In the genomic region with DNA sequence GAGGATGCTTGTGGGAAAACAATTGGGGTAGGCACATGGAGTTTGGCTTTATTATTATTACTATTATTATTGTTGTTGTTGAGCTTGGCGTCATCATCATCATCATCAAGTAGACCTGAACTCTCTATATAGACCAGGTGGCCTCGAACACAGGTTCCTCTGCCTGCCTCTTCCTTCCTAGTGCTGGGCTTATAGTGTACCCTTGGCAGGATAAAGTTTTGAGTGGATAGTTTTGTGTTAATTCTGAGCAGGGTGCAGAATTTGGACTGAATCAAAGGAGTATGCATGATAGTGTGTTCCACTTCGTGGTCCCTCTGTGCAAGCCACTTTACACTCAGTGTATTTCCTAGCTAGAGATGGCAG, we compare ENCODE assay signal across 8 mouse cellular contexts. TPM values are rescaled to one million over a fixed set of nuclear protein-coding genes. Genes with fewer than 3 reads are reported as not detected.
A peak's percentile ranks its signal among the peaks of the same experiment; 100 is the strongest.
DNase-seq lines count a peak whose midpoint lies in the region; ATAC-seq and TF ChIP-seq lines count a peak whose summit lies in the region.

No protein-coding gene starts in this region.

- peak overlapping the region; percentile 51 for H3K4me3 ChIP-seq in kidney, embryonic 14.5 days (ENCODE audit: low read length)
- H3K4me3 ChIP-seq in cortical plate, adult 2 months (ENCODE audit: insufficient read depth, low read length), result peak overlapping the region; percentile 37
- H3K4me3 ChIP-seq in hindbrain, embryonic 16.5 days (ENCODE audit: low read length), result peak overlapping the region; percentile 46
- H3K4me3 ChIP-seq in midbrain, embryonic 16.5 days (ENCODE audit: low read depth, low read length), result peak overlapping the region; percentile 61

- H3K27me3 ChIP-seq in kidney, embryonic 14.5 days (ENCODE audit: control insufficient read depth, insufficient read depth, low read length), result no peaks in the 10 kb centered on the region
- H3K27me3 ChIP-seq in hindbrain, embryonic 16.5 days (replicated peaks; ENCODE audit: control insufficient read depth, insufficient read depth, low read length), result no peaks in the 10 kb centered on the region
- no peaks in the 10 kb centered on the region for H3K27me3 ChIP-seq in midbrain, embryonic 16.5 days (ENCODE audit: control insufficient read depth, insufficient read depth, low read depth, low read length)

- peaks cover 8% of the 10 kb centered on the region; the same call in 1 of the 2 replicates for H3K4me1 ChIP-seq in kidney, embryonic 14.5 days (ENCODE audit: control insufficient read depth, insufficient read depth, low read length)
- no peaks in the 10 kb centered on the region for H3K4me1 ChIP-seq in cortical plate, adult 2 months (ENCODE audit: control insufficient read depth, insufficient read depth, low read length)
- peaks cover 5% of the 10 kb centered on the region for H3K4me1 ChIP-seq in hindbrain, embryonic 16.5 days (ENCODE audit: control insufficient read depth, insufficient read depth, low read depth, low read length)
- peaks cover 6% of the 10 kb centered on the region for H3K4me1 ChIP-seq in midbrain, embryonic 16.5 days (ENCODE audit: control insufficient read depth, insufficient read depth, low read length)

- peak overlapping the region; percentile 92 for H3K4me2 ChIP-seq in kidney, embryonic 14.5 days (replicated peaks; ENCODE audit: low read depth, low read length)
- peak overlapping the region; percentile 66 for H3K4me2 ChIP-seq in hindbrain, embryonic 16.5 days (ENCODE audit: low read length)
- H3K4me2 ChIP-seq in midbrain, embryonic 16.5 days (ENCODE audit: low read length), result peak overlapping the region; percentile 87

- no peak for TF ChIP-seq CTCF in cortical plate, adult 2 months (IDR thresholded peaks at IDR 0.05; ENCODE audit: extremely low read depth, insufficient read depth, low read length)

- no peak for ATAC-seq in kidney, embryonic 14.5 days (ENCODE audit: low FRiP score, low TSS enrichment)
- ATAC-seq in hindbrain, embryonic 16.5 days, result peak; percentile 43; the same call in 1 of the 2 replicates
- ATAC-seq in midbrain, embryonic 16.5 days, result peak; percentile 21; the same call in 1 of the 2 replicates

- DNase-seq in kidney, postnatal 14 days, result no peak
- DNase-seq in layer of hippocampus, adult 11-12 months (ENCODE audit: low spot score), result no peak
- no peak for DNase-seq in left cerebral cortex, postnatal 36 days (ENCODE audit: low spot score in 2 of 2)
- DNase-seq in gastrocnemius, postnatal 14 days, result no peak

- 6% methylated on average over 3 of the region's 3 CpGs for WGBS in kidney, embryonic 14.5 days
- 5% methylated on average over 3 of the region's 3 CpGs for WGBS in hindbrain, embryonic 16.5 days
- WGBS in midbrain, embryonic 16.5 days, result 12% methylated on average over 3 of the region's 3 CpGs

- H3K27ac ChIP-seq in kidney, embryonic 14.5 days (ENCODE audit: low read depth, low read length), result no peak overlapping the region
- H3K27ac ChIP-seq in cortical plate, adult 2 months (ENCODE audit: insufficient read depth, low read length), result no peak overlapping the region
- no peak overlapping the region for H3K27ac ChIP-seq in hindbrain, embryonic 16.5 days (ENCODE audit: low read depth, low read length)
- H3K27ac ChIP-seq in midbrain, embryonic 16.5 days (ENCODE audit: low read length), result peak overlapping the region; percentile 71; the same call in 1 of the 2 replicates

- no peak overlapping the region for H3K9ac ChIP-seq in kidney, embryonic 14.5 days (ENCODE audit: low read depth, low read length)
- no peak overlapping the region; the same call in 1 of the 2 replicates for H3K9ac ChIP-seq in hindbrain, embryonic 16.5 days (ENCODE audit: low read depth, low read length)
- H3K9ac ChIP-seq in midbrain, embryonic 16.5 days (ENCODE audit: low read depth, low read length), result peak overlapping the region; percentile 88

- no peak for TF ChIP-seq POLR2A in cortical plate, adult 2 months (IDR thresholded peaks at IDR 0.05; ENCODE audit: extremely low read depth, insufficient read depth, low read length)

- no peaks in the 10 kb centered on the region for H3K9me3 ChIP-seq in kidney, embryonic 14.5 days (ENCODE audit: control insufficient read depth, low read length)
- H3K9me3 ChIP-seq in hindbrain, embryonic 16.5 days (ENCODE audit: control insufficient read depth, low read length), result no peaks in the 10 kb centered on the region
- H3K9me3 ChIP-seq in midbrain, embryonic 16.5 days (replicated peaks; ENCODE audit: control insufficient read depth, low read length, poor library complexity, severe bottlenecking), result no peaks in the 10 kb centered on the region

- H3K36me3 ChIP-seq in kidney, embryonic 14.5 days (ENCODE audit: control insufficient read depth, insufficient read depth, low read length), result peaks cover 53% of the 10 kb centered on the region
- H3K36me3 ChIP-seq in hindbrain, embryonic 16.5 days (ENCODE audit: control insufficient read depth, insufficient read depth, low read length), result peaks cover 27% of the 10 kb centered on the region
- H3K36me3 ChIP-seq in midbrain, embryonic 16.5 days (ENCODE audit: control insufficient read depth, insufficient read depth, low read length), result peaks cover 23% of the 10 kb centered on the region

- intact Hi-C loops in left cerebral cortex, postnatal 36 days (cut with DNase I), result loop anchor here (5.0 kb wide), 1 partner anchor 388 kb away; no protein-coding TSS in a partner anchor
- intact Hi-C loops in gastrocnemius, postnatal 14 days (cut with DNase I; ENCODE audit: low total_unique reads), result loop anchor here (5.0 kb wide), 1 partner anchor 388 kb away; no protein-coding TSS in a partner anchor

RNA-seq across cellular contexts. Expression of a gene that starts 18.3 kb away (rescaled TPM):
- polyA plus RNA-seq in kidney, embryonic 14.5 days (2014; fragmentation: Nextera tagmentation; extraction: Ambion mirVana), result 132 and 245 TPM in 2 replicates
- polyA plus RNA-seq in cortical plate, adult 2 months (2012; rRNA removed), result 86.3 and 89.3 TPM in 2 replicates
- 155 and 169 TPM in 2 replicates for polyA plus RNA-seq in hindbrain, embryonic 16.5 days (2015; fragmentation: Nextera tagmentation; extraction: Ambion mirVana)
- 162 and 164 TPM in 2 replicates for polyA plus RNA-seq in midbrain, embryonic 16.5 days (2015; fragmentation: Nextera tagmentation; extraction: Ambion mirVana)
- total RNA-seq in left cerebral cortex, postnatal 36 days (2021), result 10 to 100 TPM; 75.3 to 78.8 TPM
- 10 to 100 TPM; 35.5 to 46.6 TPM for total RNA-seq in gastrocnemius, postnatal 14 days (2021)

RNA-seq across cellular contexts. Expression of a gene that starts 35.2 kb away (rescaled TPM):
- polyA plus RNA-seq in kidney, embryonic 14.5 days (2014; fragmentation: Nextera tagmentation; extraction: Ambion mirVana), result 184 and 185 TPM in 2 replicates
- polyA plus RNA-seq in cortical plate, adult 2 months (2012; rRNA removed), result 48.0 and 48.2 TPM in 2 replicates
- 93.8 and 95.2 TPM in 2 replicates for polyA plus RNA-seq in hindbrain, embryonic 16.5 days (2015; fragmentation: Nextera tagmentation; extraction: Ambion mirVana)
- polyA plus RNA-seq in midbrain, embryonic 16.5 days (2015; fragmentation: Nextera tagmentation; extraction: Ambion mirVana), result 92.6 and 92.7 TPM in 2 replicates
- 10 to 100 TPM; 38.2 to 41.4 TPM for total RNA-seq in left cerebral cortex, postnatal 36 days (2021)
- 10 to 100 TPM; 23.3 to 26.5 TPM for total RNA-seq in gastrocnemius, postnatal 14 days (2021)

RNA-seq across cellular contexts. Expression of a gene that starts 54.0 kb away (rescaled TPM):
- 49.1 and 49.3 TPM in 2 replicates for polyA plus RNA-seq in kidney, embryonic 14.5 days (2014; fragmentation: Nextera tagmentation; extraction: Ambion mirVana)
- polyA plus RNA-seq in cortical plate, adult 2 months (2012; rRNA removed), result 18.3 and 19.3 TPM in 2 replicates
- 24.4 and 24.9 TPM in 2 replicates for polyA plus RNA-seq in hindbrain, embryonic 16.5 days (2015; fragmentation: Nextera tagmentation; extraction: Ambion mirVana)
- 25.3 and 26.3 TPM in 2 replicates for polyA plus RNA-seq in midbrain, embryonic 16.5 days (2015; fragmentation: Nextera tagmentation; extraction: Ambion mirVana)
- 10 to 100 TPM; 20.8 to 22.2 TPM for total RNA-seq in left cerebral cortex, postnatal 36 days (2021)
- 1 to 10 TPM; 6.4 to 7.5 TPM for total RNA-seq in gastrocnemius, postnatal 14 days (2021)
